Mouse (Mus musculus) adrenal gland, adult 2 months (tissue): ENCODE measurements around the gene Casp9. TPM values are rescaled to one million over a fixed set of nuclear protein-coding genes. Genes with fewer than 3 reads are reported as not detected.

Experiments
- DNase-seq: peaks from one replicate; pipeline ENCODE4 v3.0.0; 2021
- polyA plus RNA-seq: library from polyadenylated mRNA; depleted of rRNA; stranded (reverse); fragments of >200 nt; gene quantifications from 2 replicates; pipeline ENCODE4 v1.2.3, GENCODE M21; 2012
- total RNA-seq, 2 experiments: library from RNA; stranded (reverse); gene quantifications; 2 replicates each; pipeline ENCODE4 v1.2.3; 2021

Casp9 gene
- total and polyA plus RNA-seq, 3 experiments: 18.2 to 22.0 (median 19.3) TPM

- no peak for DNase-seq
Measured at GRCm38 (mm10) chr4:141818861-141819260, 25.4 kb downstream of the Casp9 start.

- no peak for DNase-seq
Measured at GRCm38 (mm10) chr4:141819316-141819715, 25.9 kb downstream of the Casp9 start.

GRCm38 (mm10) chr4:141821178-141821577, 27.8 kb downstream of the Casp9 start:
- no peak for DNase-seq

GRCm38 (mm10) chr4:141822089-141822488, 28.7 kb downstream of the Casp9 start:
- no peak for DNase-seq

GRCm38 (mm10) chr4:141822979-141823378, 29.6 kb downstream of the Casp9 start:
- no peak for DNase-seq

- no peak for DNase-seq
Measured at GRCm38 (mm10) chr4:141826060-141826459, 32.6 kb downstream of the Casp9 start, which contains the start of gene Cela2a. Cela2a (minus strand) TSS chr4:141826160.

GRCm38 (mm10) chr4:141827401-141827800, 34.0 kb downstream of the Casp9 start:
- peak; percentile 58 for DNase-seq

- peak; percentile 18 for DNase-seq
Measured at GRCm38 (mm10) chr4:141828177-141828576, 34.8 kb downstream of the Casp9 start.

- DNase-seq: no peak
Measured at GRCm38 (mm10) chr4:141830381-141830780, 37.0 kb downstream of the Casp9 start.

- DNase-seq: no peak
Measured at GRCm38 (mm10) chr4:141831361-141831760, 37.9 kb downstream of the Casp9 start.

- no peak for DNase-seq
Measured at GRCm38 (mm10) chr4:141833911-141834310, 40.5 kb downstream of the Casp9 start.

GRCm38 (mm10) chr4:141834536-141835095, 41.2 kb downstream of the Casp9 start:
- DNase-seq: no peak

GRCm38 (mm10) chr4:141845999-141846398, 52.6 kb downstream of the Casp9 start, which contains the start of gene Ctrc:
Ctrc (minus strand) TSS chr4:141846359.
- no peak for DNase-seq

- DNase-seq: no peak
Measured at GRCm38 (mm10) chr4:141853437-141853836, 60.0 kb downstream of the Casp9 start.

- peak; percentile 79 for DNase-seq
Measured at GRCm38 (mm10) chr4:141857422-141857930, 64.1 kb downstream of the Casp9 start.

GRCm38 (mm10) chr4:141858501-141858900, 65.1 kb downstream of the Casp9 start:
- DNase-seq: no peak

GRCm38 (mm10) chr4:141859351-141859750, 65.9 kb downstream of the Casp9 start:
- no peak for DNase-seq

- DNase-seq: no peak
Measured at GRCm38 (mm10) chr4:141860246-141860841, 66.9 kb downstream of the Casp9 start.

GRCm38 (mm10) chr4:141861591-141862295, 68.3 kb downstream of the Casp9 start:
- DNase-seq: peak; percentile 62

- no peak for DNase-seq
Measured at GRCm38 (mm10) chr4:141862867-141863266, 69.5 kb downstream of the Casp9 start.

GRCm38 (mm10) chr4:141863726-141864280, 70.4 kb downstream of the Casp9 start:
- DNase-seq: no peak

- no peak for DNase-seq
Measured at GRCm38 (mm10) chr4:141864506-141864905, 71.1 kb downstream of the Casp9 start.

- no peak for DNase-seq
Measured at GRCm38 (mm10) chr4:141865006-141865405, 71.6 kb downstream of the Casp9 start.
